Mouse (Mus musculus) MEL (cell line): ENCODE results near the gene Ccpg1. TPM values are rescaled to one million over a fixed set of nuclear protein-coding genes. Genes with fewer than 3 reads are reported as not detected.

Experiments used
- DNase-seq: peaks from one replicate; pipeline ENCODE4 v3.0.0; 2011; ENCODE audit warnings: low read depth, low spot score
- H3K27ac ChIP-seq: 2 replicates; pipeline ENCODE4 v1.5.1; 2012; ENCODE audit warnings: low read depth, mild to moderate bottlenecking, control low read depth, low read length, moderate library complexity; ENCODE audit not compliant: control insufficient read depth
- H3K27me3 ChIP-seq, 2 experiments: fragments of 150-350 bp in 1 of 2; sonication (generic) in 1 of 2; 2 replicates each; pipeline ENCODE4 v1.6.1; 2012; ENCODE audit warnings: low read length in 2 of 2, mild to moderate bottlenecking in 2 of 2, improper control_type of control experiment in 1 of 2, moderate library complexity in 1 of 2; ENCODE audit not compliant: insufficient read depth in 2 of 2, control insufficient read depth in 1 of 2
- H3K36me3 ChIP-seq, 2 experiments: 2 replicates each; pipeline ENCODE4 v1.6.1; 2012 to 2014; ENCODE audit warnings: low read length in 2 of 2, improper control_type of control experiment in 1 of 2, inconsistent platforms in 1 of 2, mild to moderate bottlenecking in 1 of 2; ENCODE audit not compliant: insufficient read depth in 2 of 2, control insufficient read depth in 1 of 2
- H3K4me1 ChIP-seq, 2 experiments: fragments of 150-350 bp in 1 of 2; sonication (generic) in 1 of 2; 2 replicates each; pipeline ENCODE4 v1.6.1; 2012; ENCODE audit warnings: low read length in 2 of 2, improper control_type of control experiment in 1 of 2, mild to moderate bottlenecking in 1 of 2; ENCODE audit not compliant: insufficient read depth in 2 of 2, control insufficient read depth in 1 of 2
- H3K4me3 ChIP-seq, 2 experiments: fragments of 150-350 bp in 1 of 2; sonication (generic) in 1 of 2; 2 replicates each; pipeline ENCODE4 v1.5.1; 2012; ENCODE audit warnings: low read depth in 2 of 2, low read length in 2 of 2, mild to moderate bottlenecking in 2 of 2, moderate library complexity in 2 of 2, control low read depth in 1 of 2, improper control_type of control experiment in 1 of 2; ENCODE audit not compliant: control insufficient read depth in 1 of 2, insufficient read depth in 1 of 2
- H3K79me2 ChIP-seq: 2 replicates; pipeline ENCODE4 v1.6.1; 2012; ENCODE audit warnings: mild to moderate bottlenecking, low read length, moderate library complexity; ENCODE audit not compliant: control insufficient read depth, poor library complexity, insufficient read depth
- H3K9ac ChIP-seq: 2 replicates; pipeline ENCODE4 v1.6.1; 2012; ENCODE audit warnings: low read depth, mild to moderate bottlenecking, control low read depth, low read length, moderate library complexity; ENCODE audit not compliant: control insufficient read depth, poor library complexity, severe bottlenecking
- H3K9me3 ChIP-seq: fragments of 150-350 bp; sonication (generic); replicated peaks from 2 replicates; pipeline ENCODE4 v1.6.1; 2012; ENCODE audit warnings: mild to moderate bottlenecking, low read length, improper control_type of control experiment, moderate library complexity; ENCODE audit not compliant: insufficient read depth
- BHLHE40 ChIP-seq: IDR thresholded peaks from 2 replicates; pipeline ENCODE4 v1.6.1; 2012; ENCODE audit warnings: low read depth, mild to moderate bottlenecking, inconsistent platforms, low read length, improper control_type of control experiment, borderline replicate concordance
- CHD1 ChIP-seq: IDR thresholded peaks from 2 replicates; pipeline ENCODE4 v1.6.1; 2012; ENCODE audit warnings: low read depth, mild to moderate bottlenecking, inconsistent platforms, low read length, improper control_type of control experiment
- CHD2 ChIP-seq: IDR thresholded peaks from 2 replicates; pipeline ENCODE4 v1.6.1; 2011; ENCODE audit warnings: low read length, improper control_type of control experiment
- EP300 ChIP-seq, 2 experiments: IDR thresholded peaks; 2 replicates each; pipeline ENCODE4 v1.6.1; 2011; ENCODE audit warnings: improper control_type of control experiment in 2 of 2, low read length in 2 of 2, low read depth in 1 of 2, mild to moderate bottlenecking in 1 of 2
- ETS1 ChIP-seq: IDR thresholded peaks from 2 replicates; pipeline ENCODE4 v1.6.1; 2012; ENCODE audit warnings: low read depth, mild to moderate bottlenecking, inconsistent platforms, low read length, improper control_type of control experiment, moderate library complexity
- GABPA ChIP-seq: IDR thresholded peaks from 2 replicates; pipeline ENCODE4 v1.6.1; 2012; ENCODE audit warnings: low read depth, mild to moderate bottlenecking, inconsistent platforms, low read length, improper control_type of control experiment, moderate library complexity
- GATA1 ChIP-seq: IDR thresholded peaks from 2 replicates; pipeline ENCODE4 v1.6.1; 2011; ENCODE audit warnings: low read depth, low read length, improper control_type of control experiment
- HCFC1 ChIP-seq: IDR thresholded peaks from 2 replicates; pipeline ENCODE4 v1.6.1; 2012; ENCODE audit warnings: low read depth, mild to moderate bottlenecking, inconsistent platforms, low read length, improper control_type of control experiment, moderate library complexity
- MAX ChIP-seq: IDR thresholded peaks from 2 replicates; pipeline ENCODE4 v1.6.1; 2011; ENCODE audit warnings: low read length, improper control_type of control experiment
- MEF2A ChIP-seq: IDR thresholded peaks from 2 replicates; pipeline ENCODE4 v1.6.1; 2014; ENCODE audit warnings: low read depth, mild to moderate bottlenecking, inconsistent platforms, low read length, improper control_type of control experiment; ENCODE audit not compliant: poor library complexity, insufficient replicate concordance, severe bottlenecking; ENCODE audit errors: extremely low read depth
- MYB ChIP-seq: IDR thresholded peaks from 2 replicates; pipeline ENCODE4 v1.6.1; 2011; ENCODE audit warnings: mild to moderate bottlenecking, low read depth, low read length, improper control_type of control experiment
- POLR2A ChIP-seq, 2 experiments: IDR thresholded peaks; 2 replicates each; pipeline ENCODE4 v1.6.1; 2011 to 2012; ENCODE audit warnings: low read length in 2 of 2, mild to moderate bottlenecking in 2 of 2, control low read depth in 1 of 2, improper control_type of control experiment in 1 of 2, low read depth in 1 of 2, moderate library complexity in 1 of 2; ENCODE audit not compliant: control insufficient read depth in 1 of 2, insufficient read depth in 1 of 2, poor library complexity in 1 of 2
- POLR2AphosphoS2 ChIP-seq: IDR thresholded peaks from 2 replicates; pipeline ENCODE4 v1.6.1; 2011; ENCODE audit warnings: low read length, improper control_type of control experiment
- POLR2AphosphoS5 ChIP-seq: IDR thresholded peaks from 2 replicates; pipeline ENCODE4 v1.6.1; 2012; ENCODE audit warnings: low read depth, borderline replicate concordance, mild to moderate bottlenecking, inconsistent platforms, low read length, moderate library complexity, mixed read lengths
- SIN3A ChIP-seq: IDR thresholded peaks from 2 replicates; pipeline ENCODE4 v1.6.1; 2012; ENCODE audit warnings: low read length, improper control_type of control experiment, inconsistent platforms
- TAL1 ChIP-seq: IDR thresholded peaks from 2 replicates; pipeline ENCODE4 v1.6.1; 2012; ENCODE audit warnings: mild to moderate bottlenecking, inconsistent platforms, low read length, moderate library complexity, mixed read lengths
- TCF12 ChIP-seq: IDR thresholded peaks from 2 replicates; pipeline ENCODE4 v1.6.1; 2014; ENCODE audit warnings: low read depth, mild to moderate bottlenecking, inconsistent platforms, low read length, improper control_type of control experiment, moderate library complexity
- USF1 ChIP-seq: IDR thresholded peaks from 2 replicates; pipeline ENCODE4 v1.6.1; 2014; ENCODE audit warnings: low read depth, mild to moderate bottlenecking, inconsistent platforms, low read length, improper control_type of control experiment, moderate library complexity
- ZKSCAN1 ChIP-seq: IDR thresholded peaks from 2 replicates; pipeline ENCODE4 v1.6.1; 2012; ENCODE audit warnings: low read depth, mild to moderate bottlenecking, inconsistent platforms, low read length, improper control_type of control experiment, moderate library complexity
- ZMIZ1 ChIP-seq: IDR thresholded peaks from 2 replicates; pipeline ENCODE4 v1.6.1; 2012; ENCODE audit warnings: low read depth, mild to moderate bottlenecking, inconsistent platforms, low read length, improper control_type of control experiment, moderate library complexity
- polyA plus RNA-seq, 2 experiments: library from polyadenylated mRNA; stranded (reverse) in 1 of 2; unstranded in 1 of 2; fragments of >175 nt in 1 of 2; fragments of >200 nt in 1 of 2; gene quantifications; 2 replicates each; pipeline versions ENCODE4 v1.2.1 to v1.2.4; 2012; ENCODE audit warnings: low replicate concordance in 2 of 2, low read depth in 1 of 2; ENCODE audit not compliant: insufficient read length in 2 of 2, insufficient read depth in 1 of 2, missing spikeins in 1 of 2
- total RNA-seq: library from RNA; depleted of rRNA; stranded (reverse); fragments of 300-350 nt; gene quantifications from 2 replicates; pipeline ENCODE4 v1.2.3, GENCODE M21; 2012

Ccpg1 gene
- total and polyA plus RNA-seq, 3 experiments, result 2.1 to 12.5 TPM; not detected in 1

- no peaks in the 10 kb centered on the region for H3K9me3 ChIP-seq
- peaks cover 6% of the 10 kb centered on the region for H3K79me2 ChIP-seq
- no peaks in the 10 kb centered on the region for H3K27me3 ChIP-seq
- H3K27ac ChIP-seq, result no peak overlapping the region
- peak overlapping the region; percentile 87 for H3K9ac ChIP-seq
- no peak for TF ChIP-seq CHD1
- TF ChIP-seq ZMIZ1, result no peak
- H3K4me1 ChIP-seq, result peaks cover 13 to 32% of the 10 kb centered on the region in 2 experiments
- H3K36me3 ChIP-seq, result peaks cover 0 to 27% of the 10 kb centered on the region in 2 experiments; a peak in 2 of 4 replicates
- H3K4me3 ChIP-seq, result peak overlapping the region; percentile 90 to 97
- DNase-seq, result no peak
Observed at GRCm38 (mm10) chr9:73045711-73046110, 60.5 kb downstream of the Ccpg1 start.

GRCm38 (mm10) chr9:73047906-73048305 lies 62.7 kb downstream of the Ccpg1 start:
- Histone ChIP-seq H3K79me2 (peaks cover 8% of the 10 kb centered on the region), H3K27me3 (no peaks in the 10 kb centered on the region), H3K4me3 (no peak overlapping the region), H3K9ac (no peak overlapping the region), H3K4me1 (peaks cover 13 to 35% of the 10 kb centered on the region in 2 experiments), H3K9me3 (no peaks in the 10 kb centered on the region), H3K36me3 (peaks cover 0 to 27% of the 10 kb centered on the region in 2 experiments; a peak in 2 of 4 replicates), H3K27ac (peak overlapping the region; percentile 30; the same call in 1 of the 2 replicates)
- DNase-seq, result peak; percentile 63
- TF ChIP-seq ETS1, result peak; percentile 74
- peak; percentile 48; the same call in 1 of the 2 replicates for TF ChIP-seq SIN3A
- no peak for TF ChIP-seq TAL1

GRCm38 (mm10) chr9:73048927-73049326 lies 63.7 kb downstream of the Ccpg1 start:
- H3K9me3 ChIP-seq, result no peaks in the 10 kb centered on the region
- H3K4me1 ChIP-seq, result peaks cover 13 to 35% of the 10 kb centered on the region in 2 experiments
- H3K27ac ChIP-seq, result peak overlapping the region; percentile 7; the same call in 1 of the 2 replicates
- peak; percentile 50 for DNase-seq
- H3K79me2 ChIP-seq, result peaks cover 8% of the 10 kb centered on the region
- no peaks in the 10 kb centered on the region for H3K27me3 ChIP-seq
- H3K36me3 ChIP-seq, result peaks cover 0 to 27% of the 10 kb centered on the region in 2 experiments; a peak in 2 of 4 replicates
- TF ChIP-seq CHD1, result no peak
- 0 out of 2 replicates have a peak, but pooled peaks have one; percentile 7 for TF ChIP-seq GATA1
- no peak for TF ChIP-seq MEF2A
- no peak overlapping the region for H3K4me3 ChIP-seq
- no peak overlapping the region for H3K9ac ChIP-seq

GRCm38 (mm10) chr9:73049833-73050232 lies 64.6 kb downstream of the Ccpg1 start:
- no peaks in the 10 kb centered on the region for H3K9me3 ChIP-seq
- peaks cover 6% of the 10 kb centered on the region for H3K79me2 ChIP-seq
- H3K27ac ChIP-seq, result no peak overlapping the region
- peaks cover 13 to 35% of the 10 kb centered on the region in 2 experiments for H3K4me1 ChIP-seq
- H3K4me3 ChIP-seq, result no peak overlapping the region
- no peaks in the 10 kb centered on the region for H3K27me3 ChIP-seq
- no peak for DNase-seq
- H3K36me3 ChIP-seq, result peaks cover 0 to 27% of the 10 kb centered on the region in 2 experiments; a peak in 2 of 4 replicates
- no peak overlapping the region for H3K9ac ChIP-seq
- no peak for TF ChIP-seq USF1
- no peak for TF ChIP-seq POLR2AphosphoS2
- TF ChIP-seq ZMIZ1, result no peak
- TF ChIP-seq ETS1, result no peak
- TF ChIP-seq POLR2AphosphoS5, result no peak
- TF ChIP-seq MAX, result no peak
- TF ChIP-seq HCFC1, result no peak
- no peak for TF ChIP-seq POLR2A (IDR thresholded peaks at IDR 0.05; ENCODE audit: control insufficient read depth in 1 of 2, insufficient read depth in 1 of 2, low read depth in 1 of 2, low read length in 2 of 2, poor library complexity in 1 of 2)
- no peak for TF ChIP-seq BHLHE40
- TF ChIP-seq GABPA, result no peak
- no peak for TF ChIP-seq SIN3A
- no peak for TF ChIP-seq MYB
- TF ChIP-seq CHD2, result no peak
- no peak for TF ChIP-seq ZKSCAN1
- no peak for TF ChIP-seq TCF12
- no peak for TF ChIP-seq EP300 (IDR thresholded peaks at IDR 0.05; ENCODE audit: low read depth in 1 of 2, low read length in 2 of 2)
